Mouse (Mus musculus) lung, embryonic 15.5 days (tissue): ENCODE results near the gene Mocs3. TPM values are rescaled to one million over a fixed set of nuclear protein-coding genes. Genes with fewer than 3 reads are reported as not detected.
A peak's percentile ranks its signal among the peaks of the same experiment; 100 is the strongest.

Source experiments
- ATAC-seq: fragments of 200-750 bp; cut with Nextera tagmentation; 2 replicates; pipeline ENCODE4 v1.8.0; 2017; ENCODE audit warnings: moderate number of reproducible peaks, borderline replicate concordance; ENCODE audit not compliant: low FRiP score, low TSS enrichment; ENCODE audit errors: extremely low read depth
- H3K27ac ChIP-seq: fragments of 300-500 bp; sonication (generic); 2 replicates; pipeline ENCODE4 v1.5.1; 2015; ENCODE audit warnings: moderate library complexity, mild to moderate bottlenecking, inconsistent platforms
- H3K27me3 ChIP-seq: fragments of 300-500 bp; sonication (generic); 2 replicates; pipeline ENCODE4 v1.6.1; 2015; ENCODE audit warnings: inconsistent platforms
- H3K36me3 ChIP-seq: fragments of 300-500 bp; sonication (generic); 2 replicates; pipeline ENCODE4 v1.6.1; 2015; ENCODE audit warnings: inconsistent platforms
- H3K4me1 ChIP-seq: fragments of 300-500 bp; sonication (generic); 2 replicates; pipeline ENCODE4 v1.6.1; 2015; ENCODE audit warnings: inconsistent platforms
- H3K4me2 ChIP-seq: fragments of 300-500 bp; sonication (generic); 2 replicates; pipeline ENCODE4 v1.6.1; 2015; ENCODE audit warnings: inconsistent platforms, mild to moderate bottlenecking, moderate library complexity
- H3K4me3 ChIP-seq: fragments of 300-500 bp; sonication (generic); 2 replicates; pipeline ENCODE4 v1.5.1; 2015; ENCODE audit warnings: mild to moderate bottlenecking, inconsistent platforms
- H3K9ac ChIP-seq: fragments of 300-500 bp; sonication (generic); 2 replicates; pipeline ENCODE4 v1.6.1; 2015; ENCODE audit warnings: inconsistent platforms
- H3K9me3 ChIP-seq: fragments of 300-500 bp; sonication (generic); 2 replicates; pipeline ENCODE4 v1.6.1; 2016; ENCODE audit warnings: inconsistent platforms
- WGBS: fragments of 180-500 bp; shearing (Covaris S2); methylation state at CpG from one replicate; pipeline ENCODE4 v1.1.7; 2015; 5-methylcytosine and 5-hydroxymethylcytosine counted together
- polyA plus RNA-seq: library from polyadenylated mRNA; unstranded; fragments of >200 nt; fragmentation: Nextera tagmentation; extraction: Ambion mirVana; gene quantifications from 2 replicates; pipeline ENCODE4 v1.2.1, GENCODE M21; 2015

Mocs3 gene
- 6.8 and 7.8 TPM in 2 replicates for polyA plus RNA-seq

DNA sequence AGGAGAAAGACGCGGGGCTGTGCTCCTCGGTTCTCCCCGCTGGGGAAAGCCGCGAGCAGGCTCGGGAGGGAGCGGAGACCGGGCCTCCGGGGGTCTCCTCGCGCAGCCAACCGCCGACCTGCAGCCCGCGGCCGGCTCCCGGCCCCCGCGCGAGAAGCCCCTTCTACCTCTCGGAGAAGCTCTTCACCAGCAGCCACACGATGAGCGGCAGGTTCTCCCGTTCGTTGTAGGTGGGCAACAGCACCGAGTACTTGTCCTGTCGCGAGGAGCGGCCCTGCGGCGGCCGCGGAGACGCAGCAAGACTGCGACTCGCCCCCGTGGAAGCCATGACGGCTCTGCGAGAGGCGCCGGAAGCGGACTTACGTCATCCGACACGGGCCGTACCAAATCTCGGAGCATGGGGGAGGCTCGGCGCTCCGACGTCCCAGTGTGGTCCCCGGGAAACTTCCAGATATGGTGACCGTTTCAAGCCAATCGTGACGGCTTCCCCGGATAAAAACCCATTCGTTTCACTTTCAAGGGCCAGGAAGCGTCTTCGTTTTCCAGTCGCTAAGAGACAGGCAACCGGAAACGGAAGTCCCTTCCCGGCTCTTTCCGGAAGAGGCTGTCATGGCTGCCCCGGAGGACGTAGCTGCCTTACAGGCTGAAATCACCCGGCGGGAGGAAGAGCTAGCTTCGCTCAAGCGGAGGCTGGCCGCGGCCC is at the start of gene Mocs3, which contains the start of the genes Gm20716 and Dpm1:
Gene Mocs3, plus strand, starts transcription at position 597 of the 703 bp plus-strand sequence.
Gene Gm20716, minus strand, starts transcription at position 339 of the 703 bp plus-strand sequence.
Gene Dpm1, minus strand, starts transcription at position 566 of the 703 bp plus-strand sequence.
- Histone ChIP-seq H3K36me3 (peaks cover 28% of the 10 kb centered on the region), H3K9ac (peak within 1 kb of the TSS; percentile 80), H3K4me1 (peaks cover 27% of the 10 kb centered on the region), H3K4me3 (peak within 1 kb of the TSS; percentile 66), H3K4me2 (peak within 1 kb of the TSS; percentile 96), H3K27me3 (no peaks in the 10 kb centered on the region), H3K9me3 (no peaks in the 10 kb centered on the region), H3K27ac (peak within 1 kb of the TSS; percentile 88)
- peak; percentile 84 for ATAC-seq
- WGBS: under 1% methylated on average over 73 of the region's 73 CpGs

DNA sequence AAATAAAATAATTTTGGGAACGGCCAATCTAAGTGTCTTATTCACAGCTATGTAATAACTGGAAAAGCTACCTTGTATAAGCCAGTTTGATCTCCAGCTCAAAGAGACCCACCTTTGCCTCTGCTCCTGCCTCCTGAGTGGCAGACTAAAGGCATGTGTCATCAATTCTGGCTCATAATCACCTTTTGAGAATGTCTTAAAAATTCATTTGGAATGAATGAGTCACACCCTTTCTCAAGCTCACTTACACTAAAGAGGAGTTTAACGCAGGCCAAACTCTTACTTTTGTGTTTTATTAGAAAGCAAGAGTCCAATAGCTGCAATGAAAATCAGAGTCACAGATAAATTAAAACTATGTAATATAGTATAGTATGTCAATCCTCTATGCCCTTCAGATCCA is 38.6 kb upstream of the Mocs3 start:
- Histone ChIP-seq H3K4me3 (no peak overlapping the region), H3K4me1 (peaks cover 38% of the 10 kb centered on the region), H3K9me3 (no peaks in the 10 kb centered on the region), H3K9ac (no peak overlapping the region), H3K4me2 (no peak overlapping the region), H3K27me3 (no peaks in the 10 kb centered on the region), H3K27ac (no peak overlapping the region), H3K36me3 (peaks cover 28% of the 10 kb centered on the region)
- no peak for ATAC-seq
- WGBS: 88% methylated on average over 2 of the region's 2 CpGs

DNA sequence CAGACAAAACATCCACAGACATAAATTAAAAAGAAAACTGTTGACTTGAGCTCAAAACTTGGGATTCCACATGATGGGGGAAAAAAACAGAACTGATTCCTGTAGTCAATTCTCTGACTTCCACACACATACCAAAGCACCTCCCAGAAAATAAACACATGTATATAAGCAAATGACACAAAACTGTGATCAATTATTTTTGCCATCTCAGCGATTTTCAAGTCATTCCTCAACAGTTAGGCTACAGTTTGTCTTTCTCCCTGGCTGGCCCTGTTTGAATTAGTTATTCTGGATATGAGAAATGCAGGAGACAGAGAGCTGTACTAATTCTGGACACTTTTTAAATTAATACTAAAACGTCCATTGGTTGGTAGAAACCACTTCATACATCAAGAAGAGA is 36.7 kb upstream of the Mocs3 start:
- 45% methylated on average over 2 of the region's 2 CpGs for WGBS
- no peaks in the 10 kb centered on the region for H3K27me3 ChIP-seq
- H3K9me3 ChIP-seq: no peaks in the 10 kb centered on the region
- H3K36me3 ChIP-seq: peaks cover 17% of the 10 kb centered on the region; the same call in 1 of the 2 replicates
- no peak overlapping the region for H3K4me3 ChIP-seq
- H3K4me1 ChIP-seq: peaks cover 52% of the 10 kb centered on the region
- ATAC-seq: no peak
- no peak overlapping the region for H3K9ac ChIP-seq
- H3K27ac ChIP-seq: no peak overlapping the region
- no peak overlapping the region for H3K4me2 ChIP-seq

DNA sequence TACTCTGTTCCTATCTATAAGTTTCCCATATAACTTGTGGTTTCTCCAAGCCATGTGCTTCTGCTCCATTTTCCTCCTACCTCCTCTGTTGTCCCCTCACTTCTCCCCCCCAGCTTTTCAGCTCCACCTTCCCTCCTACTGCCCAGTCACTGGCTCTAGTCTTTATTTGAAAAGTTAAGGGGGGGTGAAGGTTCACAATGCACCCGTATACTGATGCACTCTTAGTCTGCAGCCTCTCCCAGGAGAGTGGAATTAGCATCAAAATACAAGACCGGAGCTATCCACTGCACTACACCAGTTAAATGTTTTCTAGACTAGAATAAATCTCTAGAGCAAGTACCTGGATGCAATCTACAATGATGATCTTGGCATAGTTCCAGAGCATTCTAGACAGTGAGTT is 34.7 kb upstream of the Mocs3 start:
- Histone ChIP-seq H3K9ac (no peak overlapping the region), H3K36me3 (peaks cover 19% of the 10 kb centered on the region; the same call in 1 of the 2 replicates), H3K4me1 (peaks cover 68% of the 10 kb centered on the region), H3K9me3 (no peaks in the 10 kb centered on the region), H3K27ac (no peak overlapping the region), H3K4me3 (no peak overlapping the region), H3K4me2 (no peak overlapping the region), H3K27me3 (no peaks in the 10 kb centered on the region)
- ATAC-seq: no peak
- WGBS: 52% methylated on average over 2 of the region's 2 CpGs

DNA sequence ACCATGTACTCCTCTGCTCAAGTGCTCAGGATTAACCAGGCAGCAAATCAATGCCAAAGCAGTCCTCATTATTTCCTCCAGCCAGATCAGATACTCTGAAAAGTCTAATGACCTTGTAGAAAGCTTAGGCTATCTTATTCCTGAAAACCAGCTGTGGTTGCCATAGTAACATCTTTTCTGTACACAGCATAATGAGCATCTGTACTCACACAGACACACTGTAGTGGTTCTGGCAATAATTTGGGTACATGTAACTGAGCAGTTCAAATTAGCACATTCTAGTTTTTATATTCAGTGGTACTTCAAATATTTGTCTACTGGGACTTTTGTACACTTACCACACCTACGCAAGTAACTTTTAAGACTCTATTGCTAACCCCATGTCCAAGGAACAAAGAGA is 32.0 kb upstream of the Mocs3 start:
- peaks cover 15% of the 10 kb centered on the region; the same call in 1 of the 2 replicates for H3K36me3 ChIP-seq

DNA sequence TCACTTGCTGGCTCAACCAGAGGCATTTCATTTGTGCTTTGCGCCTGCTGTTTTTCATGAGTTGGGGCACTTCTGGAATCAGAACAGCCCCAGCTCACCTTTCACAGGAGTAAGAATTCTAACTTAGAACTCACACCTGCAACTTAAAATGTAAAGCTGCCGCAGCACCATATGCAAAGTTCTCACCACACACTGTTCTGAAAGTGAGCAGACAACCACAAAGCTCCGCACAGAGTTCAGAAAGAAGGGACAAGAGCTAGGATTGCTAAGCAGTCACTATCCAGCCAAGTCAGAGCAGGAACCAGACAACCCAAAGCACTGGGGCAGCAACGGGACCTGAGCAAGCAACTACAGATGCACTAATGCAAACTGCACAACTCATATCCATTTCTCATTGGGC is 30.9 kb upstream of the Mocs3 start:
- Histone ChIP-seq H3K4me1 (peaks cover 67% of the 10 kb centered on the region), H3K9me3 (no peaks in the 10 kb centered on the region)
- 84% methylated on average over 4 of the region's 4 CpGs for WGBS

More for the DNA sequence above, 32.0 kb upstream of the Mocs3 start:
- Histone ChIP-seq H3K27me3 (no peaks in the 10 kb centered on the region), H3K4me1 (peaks cover 71% of the 10 kb centered on the region), H3K4me3 (no peak overlapping the region), H3K4me2 (no peak overlapping the region), H3K27ac (no peak overlapping the region), H3K9me3 (no peaks in the 10 kb centered on the region), H3K9ac (no peak overlapping the region)
- 67% methylated on average over 1 of the region's 1 CpGs for WGBS
- ATAC-seq: no peak

DNA sequence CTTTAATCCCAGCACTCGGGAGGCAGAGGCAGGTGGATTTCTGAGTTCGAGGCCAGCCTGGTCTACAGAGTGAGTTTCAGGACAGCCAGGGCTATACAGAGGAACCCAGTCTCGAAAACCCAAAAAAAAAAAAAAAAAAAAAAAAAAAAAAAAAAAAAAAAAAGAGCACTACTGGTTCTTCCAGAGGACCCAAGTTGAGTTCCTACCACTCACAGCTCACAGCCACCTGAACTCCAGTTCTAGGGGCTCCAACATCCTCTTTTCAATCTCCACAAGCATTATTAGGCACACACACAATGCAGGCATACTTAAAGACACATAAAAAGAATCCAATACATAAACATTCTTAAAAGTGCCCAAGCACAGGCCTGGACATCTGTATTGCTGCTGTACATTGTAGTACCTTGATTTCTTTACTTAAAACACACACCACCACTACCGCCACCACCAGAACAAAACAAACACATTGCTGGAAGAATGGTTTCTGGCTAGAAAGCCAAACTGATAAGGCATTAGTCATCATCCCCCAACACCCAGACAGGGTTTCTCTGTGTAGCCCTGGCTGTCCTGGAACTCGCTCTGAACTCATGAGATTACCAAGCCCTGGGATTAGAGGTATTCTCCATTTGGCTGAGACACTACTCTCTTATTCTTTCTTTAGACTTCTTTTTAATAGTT is 30.3 kb upstream of the Mocs3 start:
- H3K27ac ChIP-seq: no peak overlapping the region
- 67% methylated on average over 4 of the region's 5 CpGs for WGBS
- H3K36me3 ChIP-seq: peaks cover 17% of the 10 kb centered on the region; the same call in 1 of the 2 replicates
- ATAC-seq: no peak
- no peak overlapping the region for H3K4me3 ChIP-seq
- no peak overlapping the region for H3K9ac ChIP-seq
- no peak overlapping the region for H3K4me2 ChIP-seq
- no peaks in the 10 kb centered on the region for H3K9me3 ChIP-seq
- no peaks in the 10 kb centered on the region for H3K27me3 ChIP-seq
- peaks cover 68% of the 10 kb centered on the region for H3K4me1 ChIP-seq

More for the DNA sequence above, 30.9 kb upstream of the Mocs3 start:
- 0 out of 2 replicates have a peak overlapping the region, but pooled peaks have one; percentile 8 for H3K4me2 ChIP-seq
- no peak overlapping the region for H3K9ac ChIP-seq
- no peak for ATAC-seq
- H3K27me3 ChIP-seq: no peaks in the 10 kb centered on the region
- peaks cover 17% of the 10 kb centered on the region; the same call in 1 of the 2 replicates for H3K36me3 ChIP-seq
- H3K4me3 ChIP-seq: no peak overlapping the region
- no peak overlapping the region for H3K27ac ChIP-seq

DNA sequence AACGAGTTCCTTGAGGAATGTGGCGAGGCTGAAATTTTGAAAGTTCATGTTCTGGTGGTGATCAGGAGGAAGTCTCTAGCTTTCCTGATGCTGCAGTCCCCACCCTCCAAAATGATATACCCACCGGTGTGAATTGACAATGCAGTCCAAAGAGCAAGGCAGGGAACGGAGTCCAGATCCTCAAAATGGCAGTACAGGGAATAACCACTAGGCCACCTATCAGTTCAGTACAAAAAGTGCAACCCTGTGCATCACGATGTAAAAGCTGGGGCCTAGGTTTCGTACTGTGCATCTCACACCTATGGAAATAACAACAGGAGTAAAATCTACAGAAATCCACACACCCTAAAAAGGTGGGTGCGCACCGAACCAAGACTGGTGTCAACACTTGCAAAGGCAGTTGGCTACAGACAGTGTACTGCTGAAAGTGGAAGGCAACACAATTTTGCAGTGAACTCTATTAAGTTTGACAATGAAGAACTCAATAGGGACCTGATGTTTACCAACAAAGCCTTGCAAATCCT is 25.9 kb upstream of the Mocs3 start:
- WGBS: 68% methylated on average over 8 of the region's 8 CpGs
- Histone ChIP-seq H3K4me3 (peak overlapping the region; percentile 100), H3K4me1 (peaks cover 36% of the 10 kb centered on the region), H3K36me3 (peaks cover 20% of the 10 kb centered on the region; the same call in 1 of the 2 replicates), H3K4me2 (peak overlapping the region; percentile 75), H3K9ac (no peak overlapping the region), H3K9me3 (no peaks in the 10 kb centered on the region), H3K27ac (no peak overlapping the region), H3K27me3 (no peaks in the 10 kb centered on the region)
- ATAC-seq: no peak

DNA sequence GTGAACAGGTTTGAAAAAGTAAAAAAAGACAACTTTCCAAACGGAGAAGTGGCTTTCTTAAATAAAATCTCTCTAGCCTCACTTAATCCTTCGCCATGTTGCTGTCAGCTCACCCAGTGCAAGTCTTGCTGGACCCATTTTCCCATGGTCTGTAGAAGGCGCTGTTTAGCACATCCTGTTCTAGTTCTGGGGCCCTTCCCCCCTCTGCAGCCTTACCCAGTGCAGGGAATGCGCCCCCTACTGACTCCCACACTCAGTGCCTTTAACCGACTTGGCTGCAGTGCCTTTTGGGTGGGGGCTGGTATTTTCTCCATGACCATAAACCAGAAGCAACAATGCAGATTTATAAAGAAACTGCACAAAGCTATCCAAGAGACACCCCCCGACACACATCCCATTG is 25.2 kb upstream of the Mocs3 start:
- H3K4me2 ChIP-seq: peak overlapping the region; percentile 75
- H3K9ac ChIP-seq: peak overlapping the region; percentile 99
- WGBS: 3% methylated on average over 6 of the region's 6 CpGs
- no peaks in the 10 kb centered on the region for H3K27me3 ChIP-seq
- peak overlapping the region; percentile 98 for H3K27ac ChIP-seq
- H3K4me3 ChIP-seq: peak overlapping the region; percentile 100
- H3K36me3 ChIP-seq: peaks cover 21% of the 10 kb centered on the region; the same call in 1 of the 2 replicates
- H3K9me3 ChIP-seq: no peaks in the 10 kb centered on the region
- peak; percentile 50; the same call in 1 of the 2 replicates for ATAC-seq
- H3K4me1 ChIP-seq: peaks cover 31% of the 10 kb centered on the region

DNA sequence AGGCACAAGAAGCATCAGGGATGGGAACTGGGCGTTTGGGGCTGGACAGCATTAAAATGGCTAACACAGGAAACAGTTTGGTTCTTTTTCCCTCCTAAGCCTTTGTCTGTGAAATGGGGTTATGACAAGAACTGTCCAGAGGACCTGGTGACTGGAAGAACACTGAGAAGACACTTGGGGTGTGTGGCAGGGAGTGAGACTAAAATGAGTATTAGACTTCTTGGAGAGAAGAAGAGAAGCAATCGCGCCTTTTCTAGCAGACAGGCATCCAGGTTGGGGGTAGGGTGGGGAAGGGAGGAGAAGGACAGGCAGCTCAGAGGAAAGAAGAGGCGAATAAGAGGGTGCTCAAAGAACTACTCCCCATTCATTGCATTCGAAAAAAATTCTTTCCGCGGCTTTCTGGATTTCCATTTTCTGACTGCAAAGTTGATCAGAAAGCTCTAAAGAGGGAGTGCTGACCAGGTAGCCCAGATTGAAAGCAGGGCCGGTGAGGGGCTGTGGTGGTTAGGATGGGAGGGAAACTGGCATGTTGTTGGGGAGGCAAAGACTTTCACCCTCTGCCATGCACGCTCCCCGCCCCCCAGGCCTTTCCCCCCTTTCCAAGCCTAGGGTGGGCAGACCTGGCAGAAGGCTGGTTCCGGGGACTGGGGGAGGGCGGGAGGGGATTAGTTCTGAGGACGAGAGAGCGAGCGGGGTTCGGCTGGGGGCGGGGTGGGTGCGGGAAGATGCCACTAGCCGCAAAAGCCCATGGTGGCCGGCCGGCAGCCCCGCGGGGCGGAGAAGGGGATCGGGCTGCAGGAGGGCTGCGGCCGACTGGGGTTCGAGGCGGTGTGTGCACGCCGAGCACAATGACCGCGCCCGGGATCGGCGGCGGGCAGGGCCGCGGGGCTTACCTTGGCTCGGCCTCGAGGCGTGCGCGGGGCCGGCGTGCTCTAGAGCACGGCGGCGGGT is 24.5 kb upstream of the Mocs3 start:
- no peaks in the 10 kb centered on the region for H3K9me3 ChIP-seq
- peak overlapping the region; percentile 100 for H3K4me3 ChIP-seq
- H3K9ac ChIP-seq: peak overlapping the region; percentile 99
- peak overlapping the region; percentile 75 for H3K4me2 ChIP-seq
- under 1% methylated on average over 43 of the region's 49 CpGs for WGBS
- H3K4me1 ChIP-seq: peaks cover 25% of the 10 kb centered on the region
- H3K27me3 ChIP-seq: no peaks in the 10 kb centered on the region
- ATAC-seq: peak; percentile 9; the same call in 1 of the 2 replicates
- H3K36me3 ChIP-seq: peaks cover 27% of the 10 kb centered on the region; the same call in 1 of the 2 replicates
- peak overlapping the region; percentile 98 for H3K27ac ChIP-seq
